Mouse (Mus musculus): ENCODE data around the gene Tmem138. TPM values are rescaled to one million over a fixed set of nuclear protein-coding genes. Genes with fewer than 3 reads are reported as not detected.

Gene Tmem138
- total and polyA plus RNA-seq, 3 experiments: 11.9 to 25.2 TPM; not detected in 1

DNA sequence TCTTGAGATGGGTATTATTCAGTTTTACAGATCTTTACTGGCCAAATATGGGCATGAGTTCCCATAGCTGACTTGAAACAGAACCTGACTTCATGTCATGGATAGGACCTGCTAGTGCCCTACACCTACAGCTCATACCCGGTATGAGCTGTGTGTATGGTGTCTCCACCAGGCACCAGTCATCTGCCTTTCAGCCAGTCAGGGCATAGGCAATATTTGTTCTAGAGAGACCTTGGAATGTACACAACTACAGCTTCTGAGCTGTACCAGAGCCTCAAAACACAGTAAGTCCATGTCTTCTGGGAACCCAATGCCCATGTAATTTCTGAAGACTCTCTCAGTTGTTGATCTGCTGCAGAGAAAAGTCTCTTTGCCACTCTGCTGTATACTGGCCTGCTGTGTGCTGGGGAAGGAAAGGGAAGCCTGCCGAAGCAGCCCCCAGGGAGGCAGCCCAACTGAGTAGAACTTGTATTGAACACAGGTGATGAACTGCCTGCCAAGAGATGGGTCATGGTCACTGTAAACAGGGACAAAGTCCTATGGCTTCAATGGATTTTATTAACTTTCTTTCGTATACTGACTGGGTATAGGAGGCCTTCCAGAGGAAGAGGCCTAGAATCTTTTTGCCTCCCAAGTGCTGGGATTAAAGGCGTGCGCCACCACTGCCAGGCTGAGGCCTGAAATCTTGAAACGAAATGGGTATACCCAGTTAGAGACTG is 14.7 kb upstream of the Tmem138 start:
- no peak overlapping the region for H3K9ac ChIP-seq (ENCODE audit: control insufficient read depth, low read depth, low read length, poor library complexity, severe bottlenecking)
- H3K27ac ChIP-seq (ENCODE audit: control insufficient read depth, low read depth, low read length): no peak overlapping the region
- DNase-seq (ENCODE audit: low read depth, low spot score): no peak
- no peak overlapping the region for H3K4me3 ChIP-seq (ENCODE audit: control insufficient read depth in 1 of 2, insufficient read depth in 1 of 2, low read depth in 2 of 2, low read length in 2 of 2)
- H3K4me1 ChIP-seq (ENCODE audit: control insufficient read depth in 1 of 2, insufficient read depth in 2 of 2, low read length in 2 of 2): no peaks in the 10 kb centered on the region
- H3K36me3 ChIP-seq (ENCODE audit: control insufficient read depth in 1 of 2, insufficient read depth in 2 of 2, low read length in 2 of 2): no peaks in the 10 kb centered on the region
- H3K79me2 ChIP-seq (ENCODE audit: control insufficient read depth, insufficient read depth, low read length, poor library complexity): no peaks in the 10 kb centered on the region
- no peaks in the 10 kb centered on the region for H3K27me3 ChIP-seq (ENCODE audit: control insufficient read depth in 1 of 2, insufficient read depth in 2 of 2, low read length in 2 of 2)
- TF ChIP-seq ZKSCAN1 (IDR thresholded peaks at IDR 0.05; ENCODE audit: low read depth, low read length) (no peak), USF2 (IDR thresholded peaks at IDR 0.05; ENCODE audit: borderline replicate concordance in 1 of 2, insufficient read depth in 1 of 2, low read depth in 1 of 2, low read length in 2 of 2) (no peak), USF1 (IDR thresholded peaks at IDR 0.05; ENCODE audit: low read depth, low read length) (no peak), ETS1 (IDR thresholded peaks at IDR 0.05; ENCODE audit: low read depth, low read length) (no peak), MYC (IDR thresholded peaks at IDR 0.05; ENCODE audit: low read depth, low read length) (no peak), ZMIZ1 (IDR thresholded peaks at IDR 0.05; ENCODE audit: low read depth, low read length) (no peak), MAFK (IDR thresholded peaks at IDR 0.05; ENCODE audit: borderline replicate concordance, low read depth, low read length) (no peak), POLR2AphosphoS5 (IDR thresholded peaks at IDR 0.05; ENCODE audit: borderline replicate concordance, low read depth, low read length) (no peak), BHLHE40 (IDR thresholded peaks at IDR 0.05; ENCODE audit: borderline replicate concordance, low read depth, low read length) (no peak), MAZ (IDR thresholded peaks at IDR 0.05; ENCODE audit: low read depth, low read length) (no peak), GABPA (IDR thresholded peaks at IDR 0.05; ENCODE audit: low read depth, low read length) (no peak), MEF2A (IDR thresholded peaks at IDR 0.05; ENCODE audit: extremely low read depth, insufficient replicate concordance, low read depth, low read length, poor library complexity, severe bottlenecking) (no peak), SMC3 (IDR thresholded peaks at IDR 0.05; ENCODE audit: low read depth, low read length) (no peak)
- no peaks in the 10 kb centered on the region for H3K9me3 ChIP-seq (replicated peaks; ENCODE audit: insufficient read depth, low read length)

DNA sequence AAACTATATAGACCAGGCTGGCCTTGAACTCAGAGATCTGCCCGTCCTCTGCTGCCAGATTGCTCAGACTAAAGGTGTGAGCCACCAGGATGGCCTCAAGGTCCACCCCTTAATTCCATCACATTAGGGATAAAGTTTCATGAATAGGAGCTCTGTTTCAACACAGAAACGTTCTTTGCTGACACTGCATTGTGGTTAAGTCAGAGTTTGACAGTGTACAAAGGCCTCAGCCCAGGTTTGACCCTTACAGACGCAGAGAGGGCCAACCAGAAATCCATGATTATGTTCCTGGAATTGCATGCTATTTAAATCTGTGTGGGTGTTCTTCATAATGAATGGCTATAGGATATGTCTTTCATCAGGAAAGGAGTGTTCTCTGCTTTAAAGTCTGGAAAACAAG is 13.1 kb upstream of the Tmem138 start:
- Histone ChIP-seq H3K27ac (ENCODE audit: control insufficient read depth, low read depth, low read length) (no peak overlapping the region), H3K36me3 (ENCODE audit: control insufficient read depth in 1 of 2, insufficient read depth in 2 of 2, low read length in 2 of 2) (no peaks in the 10 kb centered on the region), H3K4me1 (ENCODE audit: control insufficient read depth in 1 of 2, insufficient read depth in 2 of 2, low read length in 2 of 2) (no peaks in the 10 kb centered on the region), H3K9me3 (replicated peaks; ENCODE audit: insufficient read depth, low read length) (no peaks in the 10 kb centered on the region), H3K79me2 (ENCODE audit: control insufficient read depth, insufficient read depth, low read length, poor library complexity) (no peaks in the 10 kb centered on the region), H3K4me3 (ENCODE audit: control insufficient read depth in 1 of 2, insufficient read depth in 1 of 2, low read depth in 2 of 2, low read length in 2 of 2) (no peak overlapping the region), H3K9ac (ENCODE audit: control insufficient read depth, low read depth, low read length, poor library complexity, severe bottlenecking) (no peak overlapping the region), H3K27me3 (ENCODE audit: control insufficient read depth in 1 of 2, insufficient read depth in 2 of 2, low read length in 2 of 2) (no peaks in the 10 kb centered on the region)
- TF ChIP-seq ZKSCAN1 (IDR thresholded peaks at IDR 0.05; ENCODE audit: low read depth, low read length) (no peak), USF2 (IDR thresholded peaks at IDR 0.05; ENCODE audit: borderline replicate concordance in 1 of 2, insufficient read depth in 1 of 2, low read depth in 1 of 2, low read length in 2 of 2) (no peak), GABPA (IDR thresholded peaks at IDR 0.05; ENCODE audit: low read depth, low read length) (no peak), MYC (IDR thresholded peaks at IDR 0.05; ENCODE audit: low read depth, low read length) (no peak), JUND (IDR thresholded peaks at IDR 0.05; ENCODE audit: low read depth, low read length) (no peak), TCF12 (IDR thresholded peaks at IDR 0.05; ENCODE audit: low read depth, low read length) (no peak), MEF2A (IDR thresholded peaks at IDR 0.05; ENCODE audit: extremely low read depth, insufficient replicate concordance, low read depth, low read length, poor library complexity, severe bottlenecking) (no peak), POLR2AphosphoS5 (IDR thresholded peaks at IDR 0.05; ENCODE audit: borderline replicate concordance, low read depth, low read length) (no peak), ZC3H11A (IDR thresholded peaks at IDR 0.05; ENCODE audit: low read depth, low read length) (no peak), MAZ (IDR thresholded peaks at IDR 0.05; ENCODE audit: low read depth, low read length) (no peak), GATA1 (IDR thresholded peaks at IDR 0.05; ENCODE audit: low read depth, low read length) (no peak), MXI1 (IDR thresholded peaks at IDR 0.05; ENCODE audit: low read depth, low read length) (no peak), SMC3 (IDR thresholded peaks at IDR 0.05; ENCODE audit: low read depth, low read length) (no peak), TBP (IDR thresholded peaks at IDR 0.05; ENCODE audit: low read depth, low read length) (no peak), SIN3A (IDR thresholded peaks at IDR 0.05; ENCODE audit: low read length) (no peak), CHD1 (IDR thresholded peaks at IDR 0.05; ENCODE audit: low read depth, low read length) (no peak)
- no peak for DNase-seq (ENCODE audit: low read depth, low spot score)
